14 mouse cellular contexts compared by ENCODE assay signal in the genomic region with DNA sequence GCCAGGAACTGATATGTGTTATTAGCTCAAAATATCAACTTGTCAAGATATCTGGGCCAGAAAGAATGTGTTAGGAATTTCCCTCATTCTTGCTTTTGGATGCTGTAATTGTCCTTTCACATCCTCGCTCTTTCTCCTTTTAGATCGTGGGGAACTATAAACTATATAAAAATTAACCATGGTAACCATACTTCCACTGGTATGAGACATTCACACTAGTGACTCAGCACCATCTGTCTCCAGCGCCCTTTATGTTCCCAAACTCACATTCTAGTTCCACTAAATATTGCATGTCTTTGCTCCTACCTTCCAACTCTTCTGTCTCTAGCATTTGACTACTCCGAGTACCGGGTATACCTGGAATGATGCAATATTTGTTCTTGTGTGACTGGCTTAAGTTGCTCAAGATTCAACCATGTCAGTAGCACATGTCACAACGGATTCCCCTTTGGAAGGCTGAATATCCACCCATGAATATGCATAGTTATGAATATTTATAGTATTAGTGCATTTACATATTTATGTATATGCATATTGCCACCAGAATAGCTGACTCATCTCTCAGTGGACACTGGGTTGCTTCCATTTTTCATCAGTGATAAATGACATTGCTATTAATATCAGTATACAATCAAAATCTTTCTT. TPM values are rescaled to one million over a fixed set of nuclear protein-coding genes. Genes with fewer than 3 reads are reported as not detected.
DNase-seq lines count a peak whose midpoint lies in the region; ATAC-seq and TF ChIP-seq lines count a peak whose summit lies in the region.
"Had no signal": no experiment of that assay in that cellular context is flagged by ENCODE, and none has a peak within 500 bp of the region (broad histone marks: within the 10 kb centered on the region; RNA-seq: fewer than 3 reads in every experiment).

No protein-coding gene starts in this region.

- 57% methylated on average over 6 of the region's 6 CpGs for WGBS in olfactory bulb, adult 2 months

- no peak for TF ChIP-seq POLR2A in olfactory bulb, adult 2 months (IDR thresholded peaks at IDR 0.05; ENCODE audit: insufficient read depth, low read depth, low read length)

- H3K4me1 ChIP-seq in olfactory bulb, adult 2 months (ENCODE audit: control insufficient read depth, insufficient read depth, low read length) = peaks cover 5% of the 10 kb centered on the region
- H3K4me1 ChIP-seq: intestine, embryonic 15.5 days; liver, embryonic 12.5 days had no signal

- ATAC-seq in megakaryocyte, adult 5-6 weeks (ENCODE audit: poor library complexity, severe bottlenecking) = no peak
- ATAC-seq: activated CD4-positive, CD25-positive, alpha-beta regulatory T cell, adult 4 months; intestine, embryonic 15.5 days; liver, embryonic 12.5 days had no signal

- DNase-seq in layer of hippocampus, adult 11-12 months (ENCODE audit: low spot score) = peak; percentile 22
- DNase-seq in layer of hippocampus, postnatal 10 days (ENCODE audit: low spot score in 2 of 2) = no peak
- DNase-seq in fat pad, adult 2 months (ENCODE audit: extremely low read depth, low read depth, low spot score) = peak; percentile 46
- peak; percentile 36 for DNase-seq in gonadal fat pad, adult 2 months (ENCODE audit: low read depth)
- no peak for DNase-seq in cerebellum, adult 11 months
- no peak for DNase-seq in lung, postnatal 4 days
- DNase-seq: B cell, adult 2 months; kidney, postnatal 25 days had no signal

- H3K4me3 ChIP-seq in olfactory bulb, adult 2 months (ENCODE audit: insufficient read depth, low read depth, low read length) = no peak overlapping the region
- H3K4me3 ChIP-seq: intestine, embryonic 15.5 days; liver, embryonic 12.5 days had no signal

- TF ChIP-seq CTCF in olfactory bulb, adult 2 months (IDR thresholded peaks at IDR 0.05; ENCODE audit: insufficient read depth, low read depth, low read length) = no peak

- H3K27ac ChIP-seq in olfactory bulb, adult 2 months (ENCODE audit: insufficient read depth, low read depth, low read length) = peak overlapping the region; percentile 46; the same call in 1 of the 2 replicates
- H3K27ac ChIP-seq: intestine, embryonic 15.5 days; liver, embryonic 12.5 days had no signal

RNA-seq across cellular contexts. Expression of gene Sorbs2, which starts 51.7 kb away (rescaled TPM):
- 100 to 1,000 TPM; 132 to 149 TPM for total RNA-seq in layer of hippocampus, postnatal 10 days (2021)
- 62.7 and 66.3 TPM in 2 replicates for polyA plus RNA-seq in gonadal fat pad, adult 2 months (2012; rRNA removed)
- not detected in 2 replicates for polyA plus RNA-seq in olfactory bulb, adult 2 months (2012; ENCODE audit: insufficient read depth, insufficient read length, low replicate concordance, missing spikeins)
- 0.09 TPM in 1 of 2 replicates, not detected in the other for total RNA-seq in megakaryocyte, adult 5-6 weeks (2015)
- total RNA-seq in megakaryocyte, adult 5-6 weeks (2017) = 0.04 TPM in 1 of 2 replicates, not detected in the other
- total RNA-seq: MEL had no signal

Comparison
In these comparisons a context has a peak if more than half of its experiments do, and no peak if none do; other contexts are left out.
1. DNase-seq: peak in layer of hippocampus, adult 11-12 months (single experiment), fat pad, adult 2 months (single experiment) and gonadal fat pad, adult 2 months (single experiment); none in layer of hippocampus, postnatal 10 days (0 of 2), cerebellum, adult 11 months (single experiment) and lung, postnatal 4 days (0 of 2).
2. RNA of gene Sorbs2, which starts 51.7 kb away (total RNA-seq): 132 to 149 TPM in layer of hippocampus, postnatal 10 days; 0.04 to 0.09 TPM in megakaryocyte, adult 5-6 weeks; every median in the first group is over 100 times any median in the second.